Mouse (Mus musculus) cerebellum, adult 9-10 months (tissue): ENCODE data around the gene Coa7.

Experiments
- DNase-seq: peaks from one replicate; pipeline ENCODE4 v3.0.0; 2022

Coa7 gene

DNA sequence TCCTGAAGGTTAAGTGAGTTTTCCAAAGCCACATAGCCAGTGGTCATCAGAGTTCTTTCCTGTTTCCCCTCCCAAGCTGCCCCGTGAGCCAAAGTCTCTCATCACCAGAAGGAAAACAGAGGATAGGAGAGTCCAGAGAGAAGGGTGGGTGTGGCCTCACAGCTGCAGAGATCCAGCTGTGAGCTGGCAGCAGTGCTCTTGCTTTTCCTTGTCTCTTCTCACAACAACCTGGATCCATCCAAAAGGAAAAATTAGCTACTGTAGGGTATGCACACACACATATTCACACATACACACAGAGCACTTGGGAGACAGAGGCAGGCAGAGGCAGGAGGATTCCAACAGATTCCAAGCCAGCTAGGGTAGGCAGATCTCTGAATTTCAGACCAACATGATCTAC lies 58.1 kb downstream of the Coa7 start:
- DNase-seq, result no peak

DNA sequence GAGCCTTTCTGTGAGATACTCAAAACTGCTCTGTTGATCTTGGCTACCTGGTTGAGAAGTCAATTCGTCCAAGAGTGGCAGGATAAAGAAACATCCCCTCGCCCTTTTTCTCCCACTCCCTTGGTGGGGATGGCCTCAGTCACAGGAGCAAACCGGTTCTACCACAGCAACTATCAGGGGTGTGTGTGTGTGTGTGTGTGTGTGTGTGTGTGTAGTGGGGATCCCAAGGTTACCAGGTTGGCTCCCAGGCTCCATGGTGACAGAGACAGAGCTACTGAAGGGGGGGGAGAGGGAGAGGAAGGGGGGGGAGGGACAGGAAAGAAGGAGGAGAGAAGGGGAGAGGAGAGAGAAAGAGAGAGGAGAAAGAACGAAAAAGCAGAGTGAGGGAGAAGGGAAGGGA lies 59.2 kb downstream of the Coa7 start:
- DNase-seq, result no peak

GRCm38 (mm10) chr4:108387681-108388253 lies 59.8 kb downstream of the Coa7 start:
- DNase-seq, result peak; percentile 56

GRCm38 (mm10) chr4:108388741-108389140 lies 60.8 kb downstream of the Coa7 start:
- no peak for DNase-seq

DNA sequence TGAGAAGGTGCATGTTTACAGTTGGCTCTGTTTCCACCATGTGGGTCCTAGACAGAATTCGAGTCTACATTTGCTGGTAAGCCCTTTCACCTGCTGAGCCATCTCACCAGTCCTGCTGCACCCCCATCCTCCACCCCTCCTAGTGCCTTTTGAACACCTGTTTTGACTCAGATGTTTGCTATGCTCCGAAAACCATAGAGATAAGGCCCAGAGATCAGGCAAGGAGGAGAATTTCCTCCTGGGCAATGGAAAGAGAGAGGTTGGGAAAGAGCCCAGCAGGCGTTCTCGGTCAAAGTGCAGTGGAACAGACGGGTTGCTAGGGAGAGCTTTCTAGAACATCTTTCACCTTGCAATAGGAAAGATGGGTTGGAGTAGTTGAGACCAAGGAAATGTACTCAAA lies 63.2 kb downstream of the Coa7 start:
- no peak for DNase-seq
